Mouse (Mus musculus) small intestine, adult 2 months (tissue): Measurements from ENCODE around the gene Ablim2.

Experiments
- CTCF ChIP-seq: fragments of 200-500 bp; IDR thresholded peaks from 2 replicates; pipeline ENCODE4 v1.5.1; 2012; ENCODE audit warnings: low read depth, mild to moderate bottlenecking, control low read depth, inconsistent platforms, low read length, moderate library complexity, mixed read lengths; ENCODE audit not compliant: insufficient replicate concordance, insufficient read length; ENCODE audit errors: extremely low read depth
- POLR2A ChIP-seq: fragments of 200-500 bp; IDR thresholded peaks from 2 replicates; pipeline ENCODE4 v1.6.1; 2012; ENCODE audit warnings: low read depth, mild to moderate bottlenecking, control low read depth, inconsistent platforms, low read length, moderate library complexity

DNA sequence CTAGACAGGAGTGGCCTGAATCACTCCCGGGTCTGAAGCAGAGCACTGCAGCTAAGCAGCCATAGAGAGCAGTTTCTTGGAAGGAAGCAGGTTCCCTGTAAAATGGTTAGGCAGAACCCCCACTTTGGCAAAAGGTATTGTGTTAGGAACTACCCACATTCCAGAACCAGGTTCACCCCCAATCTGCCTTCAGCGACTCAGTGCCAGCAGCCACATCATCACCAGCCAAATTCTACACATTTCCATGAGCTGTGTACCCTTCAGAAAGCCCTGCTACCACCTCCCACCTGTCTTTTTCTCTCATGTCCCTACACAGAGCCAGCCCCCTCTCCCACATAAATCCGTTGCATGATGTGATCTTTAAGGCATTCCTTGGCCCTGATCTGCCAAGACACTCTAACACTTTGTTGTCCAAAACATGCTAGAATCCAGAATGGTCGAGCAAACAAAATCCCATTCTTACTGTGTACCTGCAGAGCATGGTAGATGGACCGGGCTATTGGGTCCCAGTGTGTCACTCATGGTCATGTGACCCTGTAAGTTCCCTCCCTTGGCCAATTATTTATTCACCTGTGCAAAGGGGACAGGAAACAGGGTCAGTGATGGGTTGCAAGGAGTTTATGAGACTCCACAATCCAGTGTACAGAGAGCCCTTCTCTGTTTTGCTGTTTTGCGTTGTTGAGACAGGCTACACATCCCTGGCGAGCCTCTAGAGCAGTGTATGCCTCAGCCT is 13.5 kb upstream of the Ablim2 start:
- no peak for TF ChIP-seq CTCF
- TF ChIP-seq POLR2A = no peak
